Mouse (Mus musculus) G1E-ER4 (cell line): ENCODE measurements around the gene Cxcr4. TPM values are rescaled to one million over a fixed set of nuclear protein-coding genes. Genes with fewer than 3 reads are reported as not detected.

ENCODE experiments used
- GATA1 ChIP-seq: IDR thresholded peaks from one replicate; pipeline ENCODE4 v1.8.0; 2012; ENCODE audit warnings: low read length, inconsistent platforms
- polyA plus RNA-seq: library from polyadenylated mRNA; stranded (reverse); fragments of >175 nt; gene quantifications from 2 replicates; pipeline ENCODE4 v1.2.3, GENCODE M21; 2012

The Cxcr4 gene
- polyA plus RNA-seq = not detected in 2 replicates

GRCm38 (mm10) chr1:128592211-128592741 lies at the start of gene Cxcr4:
Gene Cxcr4 (minus strand): TSS chr1:128592293.
- TF ChIP-seq GATA1 = no peak

- no peak for TF ChIP-seq GATA1
Measured at GRCm38 (mm10) chr1:128639707-128640107, 47.6 kb upstream of the Cxcr4 start.

- no peak for TF ChIP-seq GATA1
Measured at GRCm38 (mm10) chr1:128637230-128637740, 45.2 kb upstream of the Cxcr4 start.

DNA sequence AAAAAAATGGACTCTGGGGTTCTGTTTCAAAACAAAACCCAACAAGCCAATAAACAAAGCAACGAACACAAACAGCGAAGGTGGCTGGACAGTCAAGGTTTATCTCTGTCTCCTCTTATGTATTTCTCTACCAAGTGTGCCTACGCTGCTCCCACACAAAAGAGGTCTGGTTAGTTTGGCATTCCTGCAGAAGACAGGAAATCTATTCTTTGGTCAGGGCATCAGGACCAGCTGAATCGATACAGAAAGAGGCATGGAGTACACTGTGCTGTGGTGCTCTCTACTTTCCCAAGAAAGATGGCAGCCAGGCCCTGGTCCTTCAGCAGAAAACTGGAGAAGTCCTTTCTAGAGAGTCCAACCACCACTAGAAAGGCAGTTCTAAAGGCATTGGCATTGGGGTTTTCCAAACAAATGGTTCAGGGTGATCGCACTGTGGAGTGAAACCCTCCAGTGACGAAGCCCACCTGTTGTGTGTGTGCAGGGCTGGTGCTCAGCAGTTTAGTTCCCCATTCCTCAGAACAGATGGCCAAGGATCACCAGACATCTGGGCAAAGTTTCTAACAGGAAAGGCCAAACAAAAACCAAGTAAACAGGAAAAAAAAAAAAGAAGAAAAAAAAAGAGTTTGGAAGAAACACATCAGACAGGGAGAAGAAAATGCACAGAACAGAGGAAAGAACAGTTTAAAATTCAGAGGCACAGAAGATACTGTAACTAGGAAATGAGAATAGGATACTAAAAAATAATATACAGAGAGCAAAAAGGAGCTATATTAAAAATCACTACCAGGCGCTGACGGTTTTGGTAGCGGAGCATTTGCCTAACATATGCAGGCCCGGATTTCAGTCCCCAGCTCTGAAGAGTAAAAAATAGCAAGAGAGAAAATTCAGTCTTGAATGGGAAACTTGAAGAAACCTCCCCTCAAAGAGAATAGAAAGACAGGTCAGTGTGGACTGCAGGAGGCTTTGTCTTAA lies 44.5 kb upstream of the Cxcr4 start:
- TF ChIP-seq GATA1 = no peak

DNA sequence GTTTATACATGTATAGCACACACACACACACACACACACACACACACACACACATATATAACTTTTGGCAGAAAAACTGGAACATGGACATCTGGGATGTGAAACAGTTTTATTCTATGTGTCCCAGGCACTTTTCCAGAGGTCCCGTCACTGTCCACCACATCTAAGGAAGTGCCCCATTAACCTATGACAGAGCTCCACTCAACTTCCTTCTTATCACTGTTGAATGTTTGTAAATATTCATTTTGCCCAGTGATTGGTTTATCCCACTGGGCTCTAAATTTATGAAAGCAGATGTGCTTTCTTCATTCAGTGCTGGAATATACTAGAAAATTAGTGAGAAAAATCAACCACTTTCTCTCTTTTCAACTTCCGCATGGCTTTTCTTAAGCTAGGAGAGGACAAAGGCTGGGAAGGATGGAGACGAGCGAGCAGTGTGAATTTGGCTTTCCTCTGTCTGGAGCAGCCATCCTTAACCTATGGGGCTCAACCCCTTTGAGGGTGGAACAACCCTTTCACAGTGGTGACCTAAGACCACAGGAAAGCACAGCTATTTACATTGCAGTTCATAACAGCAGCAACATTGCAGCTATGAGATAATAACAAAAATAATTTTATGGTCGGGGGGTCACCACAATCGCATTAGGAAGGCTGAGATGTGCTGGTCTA lies 41.8 kb upstream of the Cxcr4 start:
- no peak for TF ChIP-seq GATA1

- no peak for TF ChIP-seq GATA1
Measured at GRCm38 (mm10) chr1:128632522-128632921, 40.4 kb upstream of the Cxcr4 start.

DNA sequence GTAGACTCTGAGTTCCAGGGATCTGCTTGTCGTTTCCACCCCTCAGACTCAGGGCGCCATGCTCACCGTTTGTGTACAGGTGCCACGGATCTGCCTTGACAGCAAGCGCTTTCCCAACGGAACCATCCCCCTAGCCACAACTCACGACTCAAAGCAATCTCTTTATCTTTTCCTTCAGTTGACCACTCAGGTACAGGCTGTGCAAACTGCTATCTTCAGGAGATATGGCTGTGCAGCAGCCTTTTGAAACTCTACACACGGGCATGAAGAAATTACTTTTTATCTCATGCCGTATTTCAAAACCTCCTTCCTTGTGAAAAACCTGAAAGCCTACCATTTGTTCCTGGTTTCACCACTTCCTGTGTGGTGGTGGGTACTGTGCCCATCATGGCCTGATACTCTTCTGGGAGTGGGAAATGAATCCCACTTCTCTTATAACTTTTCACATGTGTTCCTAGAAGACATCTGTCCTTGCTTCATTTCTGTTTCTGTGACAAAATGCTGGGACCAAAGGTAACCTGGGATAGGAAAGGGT lies 34.1 kb upstream of the Cxcr4 start:
- no peak for TF ChIP-seq GATA1

GRCm38 (mm10) chr1:128623594-128623887 lies 31.4 kb upstream of the Cxcr4 start:
- no peak for TF ChIP-seq GATA1

DNA sequence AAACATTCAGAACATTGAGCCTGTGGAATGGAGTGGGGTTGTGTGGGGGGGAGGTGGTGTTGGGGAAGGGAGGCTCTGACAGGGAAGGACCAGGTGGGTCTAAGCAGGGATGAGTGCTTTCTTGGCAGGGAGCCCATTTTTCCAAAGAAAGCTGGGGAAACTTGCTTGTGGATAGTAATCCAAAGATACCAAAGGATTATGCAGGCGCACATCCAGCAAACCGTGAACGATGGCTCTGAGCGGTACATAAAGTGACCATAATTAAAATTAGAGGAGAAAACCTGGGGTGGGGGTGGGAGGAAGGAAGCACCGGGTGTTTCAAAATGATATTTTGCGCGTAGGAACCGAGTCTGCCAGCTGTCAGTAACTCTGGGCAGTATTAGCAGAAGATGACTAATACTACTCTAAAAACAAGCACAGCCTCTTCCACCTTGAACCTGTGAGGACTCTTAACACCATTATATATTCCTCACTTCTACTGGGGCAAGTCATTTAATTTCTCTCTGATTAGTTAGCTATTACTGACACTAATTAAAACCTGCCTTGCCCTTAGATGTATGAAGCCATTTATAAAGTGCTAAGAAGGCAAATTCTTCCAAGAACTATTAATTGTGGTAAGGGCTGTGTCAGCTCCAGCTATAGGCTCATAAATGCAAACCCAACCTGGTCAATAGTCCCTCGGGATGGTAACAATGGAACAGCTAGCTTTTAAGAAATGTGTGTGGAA lies 30.9 kb upstream of the Cxcr4 start:
- no peak for TF ChIP-seq GATA1

DNA sequence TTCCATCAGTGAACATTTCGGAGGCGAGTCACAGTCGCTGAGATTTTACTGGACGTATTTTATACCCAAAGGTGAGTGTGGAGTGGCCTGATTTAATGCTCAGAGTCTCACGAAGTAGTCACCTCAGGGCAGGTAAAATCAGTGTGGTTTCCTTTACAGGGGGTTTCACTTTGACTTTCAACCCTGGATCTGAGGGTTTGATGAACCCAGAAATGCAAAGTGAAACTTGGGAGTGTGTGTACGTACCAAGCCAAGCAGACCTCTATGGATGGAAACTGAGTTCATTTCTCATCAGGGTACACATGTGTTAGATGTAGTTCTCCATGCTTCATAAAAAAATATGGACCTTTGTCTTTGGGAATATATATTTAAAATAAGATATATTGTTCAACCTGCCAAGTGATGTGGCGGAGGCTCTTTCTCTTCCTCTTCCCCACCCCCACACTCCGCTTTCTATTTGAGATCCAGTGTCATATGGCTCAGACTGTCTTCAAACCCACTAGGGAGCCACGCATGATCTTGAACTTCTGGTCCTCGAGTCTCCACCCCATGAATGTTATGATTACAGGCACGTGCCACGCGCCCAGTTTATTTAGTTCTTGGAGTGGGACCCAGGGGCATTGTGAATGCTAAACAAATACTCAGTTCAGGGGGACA lies 25.7 kb upstream of the Cxcr4 start:
- no peak for TF ChIP-seq GATA1

DNA sequence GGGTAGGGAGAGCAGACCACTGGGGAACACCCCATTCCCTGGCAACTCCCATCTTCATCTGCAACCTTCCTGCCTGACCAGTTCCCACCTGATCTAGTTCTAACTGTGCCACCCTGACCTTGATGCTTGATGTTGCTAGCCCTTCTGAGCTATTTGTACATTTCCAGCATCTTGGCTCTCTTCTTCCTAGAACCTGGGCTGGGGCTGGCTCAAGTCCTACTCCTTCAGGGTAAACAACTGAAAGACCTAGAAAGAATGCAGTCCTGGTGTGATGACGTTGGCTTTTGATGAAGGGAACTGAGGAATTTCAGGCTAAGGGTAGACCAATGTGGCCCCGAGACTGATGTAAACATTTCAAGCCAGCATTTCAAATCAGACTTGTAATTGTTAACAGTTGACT lies 24.5 kb upstream of the Cxcr4 start:
- no peak for TF ChIP-seq GATA1

- TF ChIP-seq GATA1 = no peak
Measured at GRCm38 (mm10) chr1:128615459-128615806, 23.3 kb upstream of the Cxcr4 start.

DNA sequence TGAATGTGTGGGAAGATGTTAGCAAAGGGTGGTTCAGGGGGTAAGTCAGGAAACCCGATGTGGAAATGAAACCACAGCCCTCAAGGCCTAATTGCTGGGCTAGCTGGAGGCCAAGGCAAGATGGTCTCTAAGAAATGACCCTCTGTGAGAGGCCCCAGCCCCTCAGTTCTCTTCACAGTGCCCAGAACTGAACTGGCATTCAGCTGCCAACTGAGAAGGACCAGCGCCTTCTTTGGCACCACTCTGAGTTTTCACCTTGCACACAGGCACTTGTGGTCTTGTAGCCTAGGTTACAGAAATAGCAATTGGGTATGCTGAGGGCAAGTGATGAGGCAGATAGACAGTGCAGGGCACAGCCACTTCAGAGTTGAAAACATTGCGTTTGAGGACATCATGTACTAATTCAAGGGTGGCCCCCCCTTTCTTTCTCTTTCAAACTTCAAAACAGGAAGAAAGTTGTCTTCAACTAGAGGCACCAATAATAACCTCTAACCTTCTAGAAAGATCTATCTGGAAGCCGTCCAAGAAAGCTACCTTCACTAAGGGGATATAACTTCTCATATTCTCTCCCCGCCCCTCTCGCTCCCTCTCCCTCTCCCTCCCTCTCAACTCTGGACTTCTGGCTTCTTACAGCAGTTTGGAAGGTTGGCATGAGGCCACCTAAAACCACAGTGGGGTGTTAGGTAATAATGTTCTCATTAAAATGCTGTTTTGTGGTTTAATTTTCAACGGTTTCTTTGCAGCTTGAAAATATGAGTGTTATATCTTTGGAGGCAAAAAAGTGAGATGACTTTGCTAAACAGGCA lies 22.8 kb upstream of the Cxcr4 start:
- TF ChIP-seq GATA1 = no peak

DNA sequence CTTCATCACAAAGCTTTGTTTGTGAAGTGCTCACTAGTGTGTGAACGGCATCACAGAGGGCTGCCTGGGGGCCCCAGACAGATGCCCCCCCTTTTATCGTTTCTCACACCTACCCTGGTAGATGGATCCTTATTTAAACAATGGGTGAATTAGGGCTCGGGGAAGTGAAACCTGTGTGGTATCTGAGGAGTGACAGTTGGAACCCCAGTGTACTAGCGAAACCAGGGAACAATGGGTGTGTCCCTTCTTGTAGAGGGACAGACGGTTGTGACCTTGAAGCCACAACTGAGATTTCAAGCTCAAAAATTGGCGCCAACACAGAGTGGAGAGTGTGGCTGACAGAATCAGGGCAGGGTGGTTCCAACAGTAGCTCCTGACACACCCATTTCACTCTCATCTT lies 16.0 kb upstream of the Cxcr4 start:
- TF ChIP-seq GATA1 = no peak

DNA sequence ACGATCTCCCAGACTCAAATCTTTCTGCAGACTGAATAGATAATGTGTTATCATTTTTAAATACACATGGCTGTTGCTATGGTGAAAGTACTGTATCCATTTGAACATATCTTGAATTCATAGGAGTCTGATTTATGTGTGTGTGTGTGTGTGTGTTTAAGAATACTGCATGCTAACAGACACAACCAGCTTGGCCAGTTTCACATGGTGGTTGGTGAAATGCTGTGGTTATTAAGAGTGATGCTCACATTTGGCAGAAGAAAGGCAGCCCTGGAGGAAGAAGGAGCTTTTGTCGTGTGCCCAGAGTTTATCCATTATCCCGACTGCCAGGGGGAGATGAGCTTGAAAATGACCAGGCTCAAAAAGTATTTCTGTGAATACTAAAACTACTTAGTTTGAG lies 15.3 kb upstream of the Cxcr4 start:
- no peak for TF ChIP-seq GATA1
